Mouse (Mus musculus) liver, embryonic 16.5 days (tissue): ENCODE data around the gene Hmgxb4. TPM values are rescaled to one million over a fixed set of nuclear protein-coding genes. Genes with fewer than 3 reads are reported as not detected.

Source experiments
- ATAC-seq: fragments of 200-750 bp; cut with Nextera tagmentation; 2 replicates; pipeline ENCODE4 v1.8.0; 2017; ENCODE audit warnings: low read depth, mild to moderate bottlenecking, moderate number of reproducible peaks, moderate library complexity
- H3K27ac ChIP-seq: fragments of 300-500 bp; sonication (generic); 2 replicates; pipeline ENCODE4 v1.5.1; 2014; ENCODE audit warnings: mild to moderate bottlenecking, low read length
- H3K27me3 ChIP-seq: fragments of 300-500 bp; sonication (generic); 2 replicates; pipeline ENCODE4 v1.6.1; 2014; ENCODE audit warnings: low read depth, low read length, mixed read lengths; ENCODE audit not compliant: control insufficient read depth, insufficient read depth
- H3K36me3 ChIP-seq: fragments of 300-500 bp; sonication (generic); 2 replicates; pipeline ENCODE4 v1.6.1; 2014; ENCODE audit warnings: mild to moderate bottlenecking; ENCODE audit not compliant: control insufficient read depth, insufficient read depth
- H3K4me1 ChIP-seq: fragments of 300-500 bp; sonication (generic); 2 replicates; pipeline ENCODE4 v1.6.1; 2014; ENCODE audit warnings: low read depth, low read length, mixed read lengths; ENCODE audit not compliant: control insufficient read depth
- H3K4me2 ChIP-seq: fragments of 300-500 bp; sonication (generic); 2 replicates; pipeline ENCODE4 v1.6.1; 2014; ENCODE audit warnings: low read depth, low read length, mixed read lengths
- H3K4me3 ChIP-seq: fragments of 300-500 bp; sonication (generic); 2 replicates; pipeline ENCODE4 v1.5.1; 2014; ENCODE audit warnings: low read depth, mild to moderate bottlenecking, low read length
- H3K9ac ChIP-seq: fragments of 300-500 bp; sonication (generic); 2 replicates; pipeline ENCODE4 v1.6.1; 2014; ENCODE audit warnings: low read depth, low read length
- H3K9me3 ChIP-seq: fragments of 300-500 bp; sonication (generic); replicated peaks from 2 replicates; pipeline ENCODE4 v1.6.1; 2016; ENCODE audit warnings: low read length; ENCODE audit not compliant: control insufficient read depth
- WGBS: fragments of 180-500 bp; shearing (Covaris S2); extraction: QIAGEN DNeasy Blood & Tissue Kit; methylation state at CpG from one replicate; pipeline ENCODE4 v1.1.7; 2014; ENCODE audit not compliant: insufficient replicate concordance; 5-methylcytosine and 5-hydroxymethylcytosine counted together
- polyA plus RNA-seq: library from polyadenylated mRNA; unstranded; fragments of >200 nt; fragmentation: Nextera tagmentation; extraction: Ambion mirVana; gene quantifications from 2 replicates; pipeline ENCODE4 v1.2.1, GENCODE M21; 2015

The Hmgxb4 gene
- polyA plus RNA-seq, 1 experiment from 2014 or later, result 8.7 TPM

- Histone ChIP-seq H3K4me1 (peaks cover 3% of the 10 kb centered on the region; the same call in 1 of the 2 replicates), H3K36me3 (no peaks in the 10 kb centered on the region), H3K27ac (no peak overlapping the region), H3K4me2 (no peak overlapping the region), H3K9ac (no peak overlapping the region), H3K9me3 (no peaks in the 10 kb centered on the region), H3K4me3 (no peak overlapping the region), H3K27me3 (no peaks in the 10 kb centered on the region)
- ATAC-seq, result no peak
- WGBS, result 70% methylated on average over 1 of the region's 1 CpGs
These were observed 81.7 kb downstream of the Hmgxb4 start for GRCm38 (mm10) chr8:75074876-75075275.

- no peak overlapping the region for H3K9ac ChIP-seq
- H3K27ac ChIP-seq, result no peak overlapping the region
- 41% methylated on average over 1 of the region's 1 CpGs for WGBS
- no peaks in the 10 kb centered on the region for H3K36me3 ChIP-seq
- H3K9me3 ChIP-seq, result no peaks in the 10 kb centered on the region
- H3K4me1 ChIP-seq, result peaks cover 13% of the 10 kb centered on the region
- no peaks in the 10 kb centered on the region for H3K27me3 ChIP-seq
- peak; percentile 35; the same call in 1 of the 2 replicates for ATAC-seq
- H3K4me2 ChIP-seq, result no peak overlapping the region
- no peak overlapping the region for H3K4me3 ChIP-seq
These were observed 85.1 kb downstream of the Hmgxb4 start for GRCm38 (mm10) chr8:75078215-75078614.

GRCm38 (mm10) chr8:75078851-75079250 lies 85.7 kb downstream of the Hmgxb4 start:
- ATAC-seq, result no peak
- Histone ChIP-seq H3K9me3 (no peaks in the 10 kb centered on the region), H3K27ac (no peak overlapping the region), H3K9ac (no peak overlapping the region), H3K36me3 (no peaks in the 10 kb centered on the region), H3K4me1 (peaks cover 18% of the 10 kb centered on the region), H3K4me3 (no peak overlapping the region), H3K27me3 (no peaks in the 10 kb centered on the region), H3K4me2 (no peak overlapping the region)
- whole genome bisulfite sequencing, result 88% methylated on average over 9 of the region's 9 CpGs

Other genes starting within 250 kb of the Hmgxb4 start
- gene Isx, start 120.2 kb upstream of the Hmgxb4 start, polyA plus RNA-seq, result 0.71 TPM in 1 of 2 replicates, not detected in the other
- 14.0 and 14.4 TPM in 2 replicates for gene Tom1, start 40.3 kb downstream of the Hmgxb4 start, polyA plus RNA-seq
- 158 and 159 TPM in 2 replicates for gene Hmox1, start 100.3 kb downstream of the Hmgxb4 start, polyA plus RNA-seq
- gene Mcm5, start 116.2 kb downstream of the Hmgxb4 start, polyA plus RNA-seq, result 130 and 137 TPM in 2 replicates
- gene Rasd2, start 220.6 kb downstream of the Hmgxb4 start, polyA plus RNA-seq, result 0.11 TPM in 1 of 2 replicates, not detected in the other